ENCODE assay signal across 8 mouse cellular contexts in the genomic region with DNA sequence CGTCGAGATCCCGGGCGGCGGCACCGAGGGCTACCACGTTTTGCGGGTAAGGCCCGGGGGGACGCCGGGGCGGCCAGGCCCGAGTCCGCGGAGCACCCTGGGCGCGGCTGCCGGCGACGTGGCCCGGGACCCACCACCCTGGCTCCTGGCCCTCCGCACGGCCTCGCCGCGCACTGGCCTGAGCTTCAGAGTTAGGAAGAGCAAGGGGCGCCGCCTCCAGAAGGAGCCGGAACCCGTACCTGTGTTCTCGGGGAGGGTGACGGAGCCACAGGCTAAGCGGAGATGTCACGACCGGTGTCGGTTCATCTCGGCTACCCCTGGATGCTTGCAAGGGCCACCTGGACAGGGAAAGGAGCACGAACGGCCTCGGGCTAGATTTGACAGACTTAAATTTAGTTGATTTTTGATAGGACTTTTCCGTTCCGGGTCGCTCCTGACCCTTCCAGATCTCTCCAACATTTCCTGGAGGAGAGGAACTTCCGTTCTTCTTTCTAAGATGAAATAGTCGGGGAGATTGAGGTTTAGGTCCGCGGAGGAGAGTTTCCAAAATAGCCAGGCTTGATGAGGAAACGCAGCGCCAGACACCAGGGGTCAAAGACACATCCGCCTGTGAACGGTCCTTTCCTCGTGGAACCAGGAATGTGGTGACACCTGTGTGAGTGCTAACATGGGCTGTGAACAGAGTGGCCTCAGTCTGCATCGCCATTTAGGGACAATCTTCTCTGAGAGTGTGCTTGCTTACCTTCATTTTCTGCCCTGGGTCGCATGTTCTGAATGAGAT. TPM values are rescaled to one million over a fixed set of nuclear protein-coding genes. Genes with fewer than 3 reads are reported as not detected.
A peak's percentile ranks its signal among the peaks of the same experiment; 100 is the strongest.
DNase-seq lines count a peak whose midpoint lies in the region; ATAC-seq and TF ChIP-seq lines count a peak whose summit lies in the region.

A gene (minus strand): TSS at position 394 of the 781 bp plus-strand sequence.

- peaks cover 14% of the 10 kb centered on the region for H3K27me3 ChIP-seq in G1E (ENCODE audit: insufficient read depth, low read length)
- H3K27me3 ChIP-seq in hindbrain, embryonic 10.5 days (ENCODE audit: insufficient read depth, poor library complexity, severe bottlenecking): no peaks in the 10 kb centered on the region
- no peaks in the 10 kb centered on the region for H3K27me3 ChIP-seq in liver, embryonic 14.5 days (ENCODE audit: control insufficient read depth, insufficient read depth, low read length)
- no peaks in the 10 kb centered on the region for H3K27me3 ChIP-seq in neural tube, embryonic 15.5 days (replicated peaks)

- H3K4me1 ChIP-seq in G1E (ENCODE audit: insufficient read depth, low read depth, low read length): peaks cover 43% of the 10 kb centered on the region
- peaks cover 21% of the 10 kb centered on the region for H3K4me1 ChIP-seq in hindbrain, embryonic 10.5 days (replicated peaks)
- peaks cover 8 to 13% of the 10 kb centered on the region in 2 experiments for H3K4me1 ChIP-seq in liver, embryonic 14.5 days (replicated peaks; ENCODE audit: control insufficient read depth in 2 of 2, insufficient read depth in 2 of 2, low read length in 1 of 2)
- peaks cover 23% of the 10 kb centered on the region for H3K4me1 ChIP-seq in neural tube, embryonic 15.5 days

- no peak for TF ChIP-seq EP300 in liver, embryonic 14.5 days (IDR thresholded peaks at IDR 0.05; ENCODE audit: low read depth)

- peak within 1 kb of the TSS; percentile 94 for H3K27ac ChIP-seq in hindbrain, embryonic 10.5 days
- H3K27ac ChIP-seq in liver, embryonic 14.5 days: peak within 1 kb of the TSS; percentile 74
- H3K27ac ChIP-seq in neural tube, embryonic 15.5 days (replicated peaks): peak within 1 kb of the TSS; percentile 86

- H3K9ac ChIP-seq in liver, embryonic 14.5 days (replicated peaks): peak within 1 kb of the TSS; percentile 93
- H3K9ac ChIP-seq in neural tube, embryonic 15.5 days (replicated peaks): peak within 1 kb of the TSS; percentile 83

- under 1% methylated on average over 54 of the region's 54 CpGs for WGBS in hindbrain, embryonic 10.5 days
- WGBS in liver, embryonic 14.5 days (ENCODE audit: insufficient replicate concordance): under 1% methylated on average over 54 of the region's 54 CpGs
- WGBS in neural tube, embryonic 15.5 days: 1% methylated on average over 48 of the region's 54 CpGs

- no peak for ATAC-seq in G1E (ENCODE audit: extremely low read depth, insufficient number of reproducible peaks, low FRiP score, poor library complexity, severe bottlenecking)
- ATAC-seq in liver, embryonic 14.5 days (ENCODE audit: insufficient read depth): peak; percentile 78
- peak; percentile 83 for ATAC-seq in neural tube, embryonic 15.5 days (ENCODE audit: low FRiP score)

- H3K4me3 ChIP-seq in G1E (ENCODE audit: low read depth, low read length): peak within 1 kb of the TSS; percentile 90
- peak within 1 kb of the TSS; percentile 95 for H3K4me3 ChIP-seq in hindbrain, embryonic 10.5 days
- peak within 1 kb of the TSS; percentile 87 to 97 for H3K4me3 ChIP-seq in liver, embryonic 14.5 days (ENCODE audit: insufficient read depth in 1 of 2, low read depth in 2 of 2, low read length in 2 of 2)
- H3K4me3 ChIP-seq in neural tube, embryonic 15.5 days (replicated peaks): peak within 1 kb of the TSS; percentile 80

- peaks cover 26% of the 10 kb centered on the region for H3K36me3 ChIP-seq in G1E (replicated peaks)
- H3K36me3 ChIP-seq in hindbrain, embryonic 10.5 days: peaks cover 23% of the 10 kb centered on the region
- no peaks in the 10 kb centered on the region for H3K36me3 ChIP-seq in liver, embryonic 14.5 days (replicated peaks; ENCODE audit: control insufficient read depth, insufficient read depth, low read depth)
- H3K36me3 ChIP-seq in neural tube, embryonic 15.5 days: no peaks in the 10 kb centered on the region

- no peak for TF ChIP-seq CTCF in G1E (IDR thresholded peaks at IDR 0.05; ENCODE audit: low read depth, low read length)
- TF ChIP-seq CTCF in liver, embryonic 14.5 days (IDR thresholded peaks at IDR 0.05; ENCODE audit: low read depth): no peak

- no peaks in the 10 kb centered on the region for H3K9me3 ChIP-seq in G1E (replicated peaks)
- H3K9me3 ChIP-seq in hindbrain, embryonic 10.5 days: no peaks in the 10 kb centered on the region
- no peaks in the 10 kb centered on the region for H3K9me3 ChIP-seq in liver, embryonic 14.5 days (ENCODE audit: control insufficient read depth, low read length)
- H3K9me3 ChIP-seq in neural tube, embryonic 15.5 days (replicated peaks): no peaks in the 10 kb centered on the region

- intact Hi-C loops in gastrocnemius, postnatal 36 days (cut with DNase I): no loop called here

- H3K4me2 ChIP-seq in liver, embryonic 14.5 days (ENCODE audit: low read depth): peak within 1 kb of the TSS; percentile 92
- peak within 1 kb of the TSS; percentile 73 for H3K4me2 ChIP-seq in neural tube, embryonic 15.5 days

- peak; percentile 16 for DNase-seq in layer of hippocampus, adult 11-12 months (ENCODE audit: low spot score)
- no peak for DNase-seq in layer of hippocampus, postnatal 25 days (ENCODE audit: extremely low spot score in 1 of 2, low spot score in 1 of 2)
- no peak for DNase-seq in G1E (ENCODE audit: low spot score)
- peak; percentile 53 for DNase-seq in embryo, embryonic 10.5 days (ENCODE audit: low spot score)
- no peak for DNase-seq in hindbrain, embryonic 10.5 days (ENCODE audit: low spot score)
- DNase-seq in liver, embryonic 14.5 days (ENCODE audit: low read depth in 3 of 3, low spot score in 3 of 3): peak in 2 of 3 experiments; percentile 18 to 27
- DNase-seq in gastrocnemius, postnatal 36 days: no peak

RNA-seq across cellular contexts. Expression of the gene that starts here (rescaled TPM):
- under 1 TPM; 0.42 to 0.59 TPM for total RNA-seq in layer of hippocampus, postnatal 25 days (2021)
- total RNA-seq in G1E (2014; fragmentation: Nextera tagmentation) (not detected in 2 replicates), G1E (2017) (0.44 TPM in 1 of 2 replicates, not detected in the other)
- 0.05 and 0.08 TPM in 2 replicates for polyA plus RNA-seq in G1E (2012)
- 2.7 and 3.2 TPM in 2 replicates for polyA plus RNA-seq in hindbrain, embryonic 10.5 days (2016; fragmentation: Nextera tagmentation; extraction: Ambion mirVana)
- polyA plus RNA-seq in liver, embryonic 14.5 days (2012; rRNA removed): 0.09 and 0.13 TPM in 2 replicates
- 1.2 TPM in 2 replicates for polyA plus RNA-seq in liver, embryonic 14.5 days (2014; fragmentation: Nextera tagmentation; extraction: Ambion mirVana)
- polyA plus RNA-seq in neural tube, embryonic 15.5 days (2015; fragmentation: Nextera tagmentation; extraction: Ambion mirVana): 4.2 and 4.5 TPM in 2 replicates
- total RNA-seq in gastrocnemius, postnatal 36 days (2021): under 1 TPM in 1 of 2 experiments, not detected in 1; 0.30 TPM

Comparison
In these comparisons a context has a peak if more than half of its experiments do, and no peak if none do; other contexts are left out.
1. DNase-seq: peak in layer of hippocampus, adult 11-12 months (single experiment), embryo, embryonic 10.5 days (single experiment) and liver, embryonic 14.5 days (2 of 3); none in layer of hippocampus, postnatal 25 days (0 of 2), G1E (single experiment), hindbrain, embryonic 10.5 days (single experiment) and gastrocnemius, postnatal 36 days (0 of 2).
2. Peak in every context shown above with its lines, with median percentiles within 50 percentile points of each other: H3K4me3 ChIP-seq and H3K27ac ChIP-seq.